Mouse (Mus musculus): ENCODE data around the gene Tspyl1. TPM values are rescaled to one million over a fixed set of nuclear protein-coding genes. Genes with fewer than 3 reads are reported as not detected.

The Tspyl1 gene
- total and polyA plus RNA-seq, 3 experiments, result 10.8 to 16.3 TPM; not detected in 1

DNA sequence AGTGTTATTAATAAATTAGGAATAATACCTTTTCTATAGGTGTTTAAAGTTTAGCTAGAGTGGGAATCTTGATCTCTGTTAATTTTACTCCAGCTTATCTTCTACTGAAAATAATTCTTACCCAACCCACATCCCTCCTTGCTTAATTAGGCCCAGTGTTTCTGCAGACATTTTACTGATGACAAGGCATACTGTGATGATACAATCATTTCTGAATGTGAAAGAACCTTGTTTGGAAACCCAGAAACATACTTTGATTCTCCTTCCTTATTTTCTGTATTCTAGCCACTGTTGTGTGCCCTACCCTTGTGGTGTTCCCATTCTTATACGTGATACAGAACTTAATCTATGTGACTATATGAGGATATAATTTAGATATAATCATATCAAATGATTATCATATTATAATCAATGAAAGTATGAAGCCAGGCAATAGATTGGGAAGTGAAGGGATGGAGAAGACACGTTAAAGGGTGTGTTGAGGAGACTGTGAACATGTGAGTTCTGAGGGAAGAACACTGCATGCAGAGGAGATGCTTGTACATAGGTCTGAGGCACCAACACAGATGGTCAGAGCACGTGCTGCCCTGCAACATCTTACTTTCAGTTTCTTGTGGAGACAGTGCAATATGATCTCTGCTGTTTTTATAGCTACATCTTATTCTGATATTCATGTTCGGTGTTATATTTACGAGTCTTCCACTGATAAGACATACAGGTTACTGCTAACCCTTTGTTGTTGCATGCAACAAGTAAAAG, 14.5 kb upstream of the Tspyl1 start:
- TF ChIP-seq MAX (IDR thresholded peaks at IDR 0.05; ENCODE audit: low read length), result 0 out of 2 replicates have a peak, but pooled peaks have one; percentile 16
- TF ChIP-seq RAD21 (IDR thresholded peaks at IDR 0.05; ENCODE audit: low read depth, low read length), result no peak
- no peak for TF ChIP-seq MAZ (IDR thresholded peaks at IDR 0.05; ENCODE audit: low read depth, low read length)
- no peak for TF ChIP-seq POLR2AphosphoS2 (IDR thresholded peaks at IDR 0.05; ENCODE audit: low read length)
- H3K4me1 ChIP-seq (ENCODE audit: control insufficient read depth in 1 of 2, insufficient read depth in 2 of 2, low read length in 2 of 2), result no peaks in the 10 kb centered on the region
- H3K4me3 ChIP-seq (ENCODE audit: control insufficient read depth in 1 of 2, insufficient read depth in 1 of 2, low read depth in 2 of 2, low read length in 2 of 2), result 0 out of 4 replicates have a peak overlapping the region, but pooled peaks of 1 of the 2 experiments have one; percentile 24
- H3K27me3 ChIP-seq (ENCODE audit: control insufficient read depth in 1 of 2, insufficient read depth in 2 of 2, low read length in 2 of 2), result no peaks in the 10 kb centered on the region
- no peaks in the 10 kb centered on the region for H3K36me3 ChIP-seq (ENCODE audit: control insufficient read depth in 1 of 2, insufficient read depth in 2 of 2, low read length in 2 of 2)
- no peak overlapping the region for H3K9ac ChIP-seq (ENCODE audit: control insufficient read depth, low read depth, low read length, poor library complexity, severe bottlenecking)
- no peaks in the 10 kb centered on the region for H3K9me3 ChIP-seq (replicated peaks; ENCODE audit: insufficient read depth, low read length)
- DNase-seq (ENCODE audit: low read depth, low spot score), result no peak
- H3K79me2 ChIP-seq (ENCODE audit: control insufficient read depth, insufficient read depth, low read length, poor library complexity), result no peaks in the 10 kb centered on the region
- no peak overlapping the region for H3K27ac ChIP-seq (ENCODE audit: control insufficient read depth, low read depth, low read length)

- no peak for DNase-seq (ENCODE audit: low read depth, low spot score)
- Histone ChIP-seq H3K4me3 (ENCODE audit: control insufficient read depth in 1 of 2, insufficient read depth in 1 of 2, low read depth in 2 of 2, low read length in 2 of 2) (no peak overlapping the region), H3K4me1 (ENCODE audit: control insufficient read depth in 1 of 2, insufficient read depth in 2 of 2, low read length in 2 of 2) (no peaks in the 10 kb centered on the region), H3K79me2 (ENCODE audit: control insufficient read depth, insufficient read depth, low read length, poor library complexity) (no peaks in the 10 kb centered on the region), H3K27ac (ENCODE audit: control insufficient read depth, low read depth, low read length) (no peak overlapping the region), H3K9ac (ENCODE audit: control insufficient read depth, low read depth, low read length, poor library complexity, severe bottlenecking) (no peak overlapping the region), H3K27me3 (ENCODE audit: control insufficient read depth in 1 of 2, insufficient read depth in 2 of 2, low read length in 2 of 2) (no peaks in the 10 kb centered on the region; a peak in 1 of 4 replicates), H3K9me3 (replicated peaks; ENCODE audit: insufficient read depth, low read length) (no peaks in the 10 kb centered on the region), H3K36me3 (ENCODE audit: control insufficient read depth in 1 of 2, insufficient read depth in 2 of 2, low read length in 2 of 2) (no peaks in the 10 kb centered on the region)
- TF ChIP-seq CTCF (IDR thresholded peaks at IDR 0.05 in 2 of 3, conservative IDR thresholded peaks at IDR 0.05 in 1 of 3; ENCODE audit: control insufficient read depth in 1 of 3, insufficient read depth in 1 of 3, low read depth in 2 of 3, low read length in 3 of 3, poor library complexity in 1 of 3, severe bottlenecking in 1 of 3), result no peak
Observed at GRCm38 (mm10) chr10:34271681-34272080, 10.3 kb upstream of the Tspyl1 start.

DNA sequence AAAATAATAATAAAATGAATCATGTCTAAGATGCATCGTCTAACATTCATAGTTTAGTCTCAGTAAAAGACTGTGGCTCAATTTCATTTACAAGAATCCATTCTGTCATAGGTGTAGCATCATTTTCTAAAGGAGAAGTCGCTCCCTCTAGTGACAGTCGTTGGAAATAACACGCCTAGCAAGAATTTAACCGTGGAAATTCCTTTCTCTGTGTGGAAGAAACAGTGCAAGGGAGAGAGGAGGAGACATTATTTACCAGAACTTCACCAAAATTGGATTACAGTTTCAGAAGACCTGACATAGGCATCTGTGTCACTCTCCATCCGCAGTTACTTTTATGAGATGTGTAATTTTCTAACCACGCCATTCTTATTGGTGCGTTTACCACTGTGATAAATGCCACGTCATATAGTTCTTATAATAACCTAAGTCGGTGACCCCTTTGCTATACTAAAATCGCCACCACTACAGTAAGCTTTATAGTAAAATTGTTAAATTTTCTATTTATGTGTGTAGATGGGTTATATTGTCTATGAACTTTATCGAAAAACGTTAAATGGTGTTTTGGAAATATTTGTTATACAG, 1.3 kb upstream of the Tspyl1 start:
- Histone ChIP-seq H3K4me1 (ENCODE audit: control insufficient read depth in 1 of 2, insufficient read depth in 2 of 2, low read length in 2 of 2) (peaks cover 2 to 4% of the 10 kb centered on the region in 2 experiments; a peak in 2 of 4 replicates), H3K9ac (ENCODE audit: control insufficient read depth, low read depth, low read length, poor library complexity, severe bottlenecking) (peak overlapping the region; percentile 72), H3K4me3 (ENCODE audit: control insufficient read depth in 1 of 2, insufficient read depth in 1 of 2, low read depth in 2 of 2, low read length in 2 of 2) (peak overlapping the region; percentile 61 to 83), H3K9me3 (replicated peaks; ENCODE audit: insufficient read depth, low read length) (no peaks in the 10 kb centered on the region), H3K36me3 (ENCODE audit: control insufficient read depth in 1 of 2, insufficient read depth in 2 of 2, low read length in 2 of 2) (peaks cover 0 to 15% of the 10 kb centered on the region in 2 experiments; a peak in 2 of 4 replicates), H3K27me3 (ENCODE audit: control insufficient read depth in 1 of 2, insufficient read depth in 2 of 2, low read length in 2 of 2) (no peaks in the 10 kb centered on the region), H3K27ac (ENCODE audit: control insufficient read depth, low read depth, low read length) (no peak overlapping the region; the same call in 1 of the 2 replicates), H3K79me2 (ENCODE audit: control insufficient read depth, insufficient read depth, low read length, poor library complexity) (peaks cover 23% of the 10 kb centered on the region)
- peak; percentile 83 for DNase-seq (ENCODE audit: low read depth, low spot score)
- TF ChIP-seq USF1 (IDR thresholded peaks at IDR 0.05; ENCODE audit: low read depth, low read length), result no peak
- no peak for TF ChIP-seq MEF2A (IDR thresholded peaks at IDR 0.05; ENCODE audit: extremely low read depth, insufficient replicate concordance, low read depth, low read length, poor library complexity, severe bottlenecking)
- TF ChIP-seq CHD1 (IDR thresholded peaks at IDR 0.05; ENCODE audit: low read depth, low read length), result no peak
- TF ChIP-seq MAX (IDR thresholded peaks at IDR 0.05; ENCODE audit: low read length), result peak; percentile 25; the same call in 1 of the 2 replicates
- 0 out of 2 replicates have a peak, but pooled peaks have one; percentile 30 for TF ChIP-seq HCFC1 (IDR thresholded peaks at IDR 0.05; ENCODE audit: low read depth, low read length)
- no peak for TF ChIP-seq MAZ (IDR thresholded peaks at IDR 0.05; ENCODE audit: low read depth, low read length)
- TF ChIP-seq GATA1 (IDR thresholded peaks at IDR 0.05; ENCODE audit: low read depth, low read length), result no peak
- peak; percentile 17; the same call in 1 of the 2 replicates for TF ChIP-seq MXI1 (IDR thresholded peaks at IDR 0.05; ENCODE audit: low read depth, low read length)
- TF ChIP-seq JUND (IDR thresholded peaks at IDR 0.05; ENCODE audit: low read depth, low read length), result no peak
- no peak for TF ChIP-seq UBTF (IDR thresholded peaks at IDR 0.05; ENCODE audit: borderline replicate concordance, insufficient read depth, low read depth, low read length)
- TF ChIP-seq EP300 (IDR thresholded peaks at IDR 0.05; ENCODE audit: low read depth in 1 of 2, low read length in 2 of 2), result no peak; a peak in 1 of 4 replicates
- no peak for TF ChIP-seq KAT2A (conservative IDR thresholded peaks at IDR 0.05; ENCODE audit: low read depth, low read length)
- no peak for TF ChIP-seq ZMIZ1 (IDR thresholded peaks at IDR 0.05; ENCODE audit: low read depth, low read length)
- TF ChIP-seq SIN3A (IDR thresholded peaks at IDR 0.05; ENCODE audit: low read length), result peak; percentile 54; the same call in 1 of the 2 replicates
- TF ChIP-seq E2F4 (IDR thresholded peaks at IDR 0.05; ENCODE audit: borderline replicate concordance, low read depth, low read length), result no peak
- TF ChIP-seq USF2 (IDR thresholded peaks at IDR 0.05; ENCODE audit: borderline replicate concordance in 1 of 2, insufficient read depth in 1 of 2, low read depth in 1 of 2, low read length in 2 of 2), result no peak
- no peak for TF ChIP-seq BHLHE40 (IDR thresholded peaks at IDR 0.05; ENCODE audit: borderline replicate concordance, low read depth, low read length)
- TF ChIP-seq POLR2A (IDR thresholded peaks at IDR 0.05; ENCODE audit: control insufficient read depth in 1 of 2, insufficient read depth in 1 of 2, low read depth in 1 of 2, low read length in 2 of 2, poor library complexity in 1 of 2), result no peak
- TF ChIP-seq RAD21 (IDR thresholded peaks at IDR 0.05; ENCODE audit: low read depth, low read length), result peak; percentile 75
- no peak for TF ChIP-seq ETS1 (IDR thresholded peaks at IDR 0.05; ENCODE audit: low read depth, low read length)

Data from MEL (cell line).